Mouse (Mus musculus) embryonic facial prominence, embryonic 14.5 days (tissue): ENCODE results near the gene Lrfn2. TPM values are rescaled to one million over a fixed set of nuclear protein-coding genes. Genes with fewer than 3 reads are reported as not detected.

Source experiments
- ATAC-seq: fragments of 200-750 bp; cut with Nextera tagmentation; 2 replicates; pipeline ENCODE4 v1.8.0; 2017; ENCODE audit warnings: low read depth, moderate number of reproducible peaks, moderate TSS enrichment
- DNase-seq: peaks from one replicate; pipeline ENCODE4 v3.0.0-alpha.2; 2015; ENCODE audit warnings: low spot score
- H3K27ac ChIP-seq: fragments of 300-500 bp; sonication (generic); replicated peaks from 2 replicates; pipeline ENCODE4 v1.5.1; 2014; ENCODE audit warnings: low read depth, mild to moderate bottlenecking, low read length, moderate library complexity
- H3K27me3 ChIP-seq: fragments of 300-500 bp; sonication (generic); replicated peaks from 2 replicates; pipeline ENCODE4 v1.6.1; 2014; ENCODE audit warnings: low read length; ENCODE audit not compliant: control insufficient read depth, insufficient read depth
- H3K36me3 ChIP-seq: fragments of 300-500 bp; sonication (generic); 2 replicates; pipeline ENCODE4 v1.6.1; 2014; ENCODE audit warnings: low read length, mixed read lengths; ENCODE audit not compliant: control insufficient read depth, insufficient read depth
- H3K4me1 ChIP-seq: fragments of 300-500 bp; sonication (generic); 2 replicates; pipeline ENCODE4 v1.6.1; 2014; ENCODE audit warnings: antibody characterized with exemption, low read length; ENCODE audit not compliant: control insufficient read depth, insufficient read depth
- H3K4me2 ChIP-seq: fragments of 300-500 bp; sonication (generic); 2 replicates; pipeline ENCODE4 v1.6.1; 2014; ENCODE audit warnings: low read depth, mild to moderate bottlenecking, low read length, moderate library complexity, mixed read lengths
- H3K4me3 ChIP-seq: fragments of 300-500 bp; sonication (generic); 2 replicates; pipeline ENCODE4 v1.5.1; 2014; ENCODE audit warnings: low read depth, mild to moderate bottlenecking, low read length
- H3K9ac ChIP-seq: fragments of 300-500 bp; sonication (generic); 2 replicates; pipeline ENCODE4 v1.6.1; 2014; ENCODE audit warnings: low read depth, mild to moderate bottlenecking, low read length, moderate library complexity, mixed read lengths
- H3K9me3 ChIP-seq: fragments of 300-500 bp; sonication (generic); 2 replicates; pipeline ENCODE4 v1.6.1; 2016; ENCODE audit warnings: low read length; ENCODE audit not compliant: control insufficient read depth
- WGBS: fragments of 180-500 bp; shearing (Covaris S2); extraction: QIAGEN DNeasy Blood & Tissue Kit; methylation state at CpG from one replicate; pipeline ENCODE4 v1.1.7; 2014; 5-methylcytosine and 5-hydroxymethylcytosine counted together
- polyA plus RNA-seq: library from polyadenylated mRNA; unstranded; fragments of >200 nt; fragmentation: Nextera tagmentation; extraction: Ambion mirVana; gene quantifications from 2 replicates; pipeline ENCODE4 v1.2.1, GENCODE M21; 2014

Gene Lrfn2
- polyA plus RNA-seq = 0.79 and 1.2 TPM in 2 replicates

- ATAC-seq (peak; percentile 96), DNase-seq (peak; percentile 87)
- H3K4me2 ChIP-seq = peak within 1 kb of the TSS; percentile 78
- peak within 1 kb of the TSS; percentile 59 for H3K4me3 ChIP-seq
- H3K27me3 ChIP-seq = peaks cover 30% of the 10 kb centered on the region
- no peaks in the 10 kb centered on the region for H3K9me3 ChIP-seq
- WGBS = 0% methylated on average over 8 of the region's 56 CpGs
- no peak within 1 kb of the TSS for H3K27ac ChIP-seq
- H3K4me1 ChIP-seq = no peaks in the 10 kb centered on the region
- H3K9ac ChIP-seq = peak within 1 kb of the TSS; percentile 74
- H3K36me3 ChIP-seq = no peaks in the 10 kb centered on the region
Observed at GRCm38 (mm10) chr17:48931621-48932405, at the start of gene Lrfn2. Gene Lrfn2, plus strand, starts transcription at chr17:48932379.

GRCm38 (mm10) chr17:48887472-48888385 is 44.5 kb upstream of the Lrfn2 start:
- H3K4me3 ChIP-seq = no peak overlapping the region
- no peaks in the 10 kb centered on the region for H3K27me3 ChIP-seq
- H3K9ac ChIP-seq = no peak overlapping the region
- no peaks in the 10 kb centered on the region for H3K36me3 ChIP-seq
- no peaks in the 10 kb centered on the region for H3K9me3 ChIP-seq
- no peaks in the 10 kb centered on the region for H3K4me1 ChIP-seq
- no peak for ATAC-seq
- H3K4me2 ChIP-seq = no peak overlapping the region
- H3K27ac ChIP-seq = no peak overlapping the region
- WGBS = 45% methylated on average over 8 of the region's 8 CpGs
- DNase-seq = no peak

- no peaks in the 10 kb centered on the region for H3K27me3 ChIP-seq
- H3K9ac ChIP-seq = no peak overlapping the region
- no peaks in the 10 kb centered on the region for H3K36me3 ChIP-seq
- no peak overlapping the region for H3K27ac ChIP-seq
- 56% methylated on average over 4 of the region's 4 CpGs for WGBS
- no peak for DNase-seq
- H3K4me3 ChIP-seq = no peak overlapping the region
- H3K4me2 ChIP-seq = no peak overlapping the region
- ATAC-seq = no peak
- H3K4me1 ChIP-seq = no peaks in the 10 kb centered on the region
- no peaks in the 10 kb centered on the region for H3K9me3 ChIP-seq
Observed at GRCm38 (mm10) chr17:48905286-48906040, 26.7 kb upstream of the Lrfn2 start.

GRCm38 (mm10) chr17:48913437-48913836 is 18.7 kb upstream of the Lrfn2 start:
- H3K4me1 ChIP-seq = no peaks in the 10 kb centered on the region
- ATAC-seq (no peak), DNase-seq (peak; percentile 19)
- no peaks in the 10 kb centered on the region for H3K36me3 ChIP-seq
- no peak overlapping the region for H3K9ac ChIP-seq
- no peak overlapping the region for H3K4me2 ChIP-seq
- no peaks in the 10 kb centered on the region for H3K9me3 ChIP-seq
- no peaks in the 10 kb centered on the region for H3K27me3 ChIP-seq
- H3K27ac ChIP-seq = no peak overlapping the region
- WGBS = 42% methylated on average over 6 of the region's 6 CpGs
- H3K4me3 ChIP-seq = no peak overlapping the region

GRCm38 (mm10) chr17:48917411-48917810 is 14.8 kb upstream of the Lrfn2 start:
- no peak overlapping the region for H3K27ac ChIP-seq
- H3K4me3 ChIP-seq = no peak overlapping the region
- no peak overlapping the region for H3K9ac ChIP-seq
- ATAC-seq (no peak), DNase-seq (peak; percentile 40)
- 12% methylated on average over 9 of the region's 11 CpGs for WGBS
- H3K4me2 ChIP-seq = no peak overlapping the region
- H3K27me3 ChIP-seq = no peaks in the 10 kb centered on the region
- H3K36me3 ChIP-seq = no peaks in the 10 kb centered on the region
- H3K4me1 ChIP-seq = no peaks in the 10 kb centered on the region
- no peaks in the 10 kb centered on the region for H3K9me3 ChIP-seq

- H3K4me2 ChIP-seq = no peak overlapping the region
- ATAC-seq = no peak
- no peaks in the 10 kb centered on the region for H3K36me3 ChIP-seq
- no peak overlapping the region for H3K27ac ChIP-seq
- H3K4me3 ChIP-seq = no peak overlapping the region
- DNase-seq = no peak
- H3K9ac ChIP-seq = no peak overlapping the region
- no peaks in the 10 kb centered on the region for H3K4me1 ChIP-seq
- no peaks in the 10 kb centered on the region for H3K27me3 ChIP-seq
- no peaks in the 10 kb centered on the region for H3K9me3 ChIP-seq
- WGBS = 97% methylated on average over 3 of the region's 3 CpGs
Observed at GRCm38 (mm10) chr17:48918458-48918857, 13.7 kb upstream of the Lrfn2 start.

- Histone ChIP-seq H3K4me1 (no peaks in the 10 kb centered on the region), H3K27ac (no peak overlapping the region), H3K4me2 (no peak overlapping the region), H3K36me3 (no peaks in the 10 kb centered on the region), H3K27me3 (no peaks in the 10 kb centered on the region), H3K4me3 (no peak overlapping the region), H3K9me3 (no peaks in the 10 kb centered on the region), H3K9ac (no peak overlapping the region)
- WGBS = 89% methylated on average over 2 of the region's 2 CpGs
- ATAC-seq = no peak
- DNase-seq = no peak
Observed at GRCm38 (mm10) chr17:48922905-48923304, 9.3 kb upstream of the Lrfn2 start.

GRCm38 (mm10) chr17:48925426-48925825 is 6.8 kb upstream of the Lrfn2 start:
- ATAC-seq = no peak
- Histone ChIP-seq H3K4me1 (no peaks in the 10 kb centered on the region), H3K27ac (no peak overlapping the region), H3K27me3 (peaks cover 3% of the 10 kb centered on the region; the same call in 1 of the 2 replicates), H3K9ac (no peak overlapping the region), H3K9me3 (no peaks in the 10 kb centered on the region), H3K4me3 (no peak overlapping the region), H3K4me2 (no peak overlapping the region), H3K36me3 (no peaks in the 10 kb centered on the region)
- 84% methylated on average over 9 of the region's 9 CpGs for WGBS
- no peak for DNase-seq
